Mouse (Mus musculus) left cerebral cortex, postnatal 36 days (tissue): ENCODE measurements around the gene Nprl3. TPM values are rescaled to one million over a fixed set of nuclear protein-coding genes. Genes with fewer than 3 reads are reported as not detected.

Experiments
- DNase-seq, 2 experiments: peaks; one replicate each; pipeline ENCODE4 v3.0.0; 2021 to 2022; ENCODE audit warnings: low spot score in 2 of 2, mixed read lengths in 1 of 2
- intact Hi-C: fragments of 180-260 bp; cut with DNase I; formaldehyde crosslinking; loops from one replicate; pipeline ENCODE4 v1.15.1; 2025
- total RNA-seq, 2 experiments: library from RNA; stranded (reverse); gene quantifications; 2 replicates each; pipeline ENCODE4 v1.2.3; 2021

Nprl3 gene
- total RNA-seq, 2 experiments from 2014 or later, result 42.1 to 59.7 TPM

DNA sequence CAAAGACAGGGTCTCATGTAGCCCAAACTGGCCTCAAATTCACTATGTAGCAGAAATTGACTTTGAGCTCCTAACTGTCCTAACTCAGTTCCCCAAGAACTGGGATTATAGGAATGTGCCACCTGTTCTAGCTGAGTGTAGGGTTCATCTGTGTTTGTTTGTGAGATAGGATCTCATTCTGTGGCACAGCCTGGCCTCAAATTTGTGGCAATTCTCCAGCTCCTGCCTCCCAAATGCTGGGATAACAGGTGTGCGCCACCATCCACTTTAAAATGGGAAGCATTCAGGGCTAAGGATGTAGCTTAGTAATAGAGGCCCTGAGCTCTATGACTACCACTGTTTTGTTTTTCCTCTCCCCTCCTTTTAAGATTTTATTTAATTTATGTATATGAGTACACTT is 14.4 kb downstream of the Nprl3 start:
- intact Hi-C loops, result no loop called here

GRCm38 (mm10) chr11:32250880-32251763 is 16.4 kb downstream of the Nprl3 start:
- intact Hi-C loops, result no loop called here
- no peak for DNase-seq

More for the DNA sequence above, 14.4 kb downstream of the Nprl3 start:
- DNase-seq, result no peak

DNA sequence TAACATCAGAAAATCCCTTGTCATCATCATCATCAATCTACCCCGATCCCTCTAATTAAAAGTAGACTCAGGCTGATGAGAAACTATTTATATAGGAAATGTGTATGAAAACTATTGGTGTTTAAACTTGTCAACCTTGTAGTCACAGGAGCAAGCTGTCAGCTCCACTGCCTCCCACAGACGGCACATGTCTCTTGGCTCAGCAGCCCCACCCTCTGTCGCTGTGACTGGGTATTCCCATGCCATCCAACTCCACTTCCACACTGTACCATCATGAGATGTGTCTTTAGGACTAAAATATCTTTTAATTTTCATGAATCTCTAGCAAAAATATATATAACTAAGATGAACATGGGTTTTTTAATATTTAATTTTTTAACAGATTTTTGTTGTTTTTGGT is 19.2 kb downstream of the Nprl3 start:
- intact Hi-C loops, result no loop called here
- no peak for DNase-seq

GRCm38 (mm10) chr11:32247068-32247467 is 20.4 kb downstream of the Nprl3 start:
- DNase-seq, result no peak
- intact Hi-C loops, result no loop called here

GRCm38 (mm10) chr11:32245614-32246013 is 21.9 kb downstream of the Nprl3 start:
- intact Hi-C loops, result no loop called here
- no peak for DNase-seq

- DNase-seq, result no peak
- intact Hi-C loops, result no loop called here
Measured at GRCm38 (mm10) chr11:32244617-32245016, 22.9 kb downstream of the Nprl3 start.

DNA sequence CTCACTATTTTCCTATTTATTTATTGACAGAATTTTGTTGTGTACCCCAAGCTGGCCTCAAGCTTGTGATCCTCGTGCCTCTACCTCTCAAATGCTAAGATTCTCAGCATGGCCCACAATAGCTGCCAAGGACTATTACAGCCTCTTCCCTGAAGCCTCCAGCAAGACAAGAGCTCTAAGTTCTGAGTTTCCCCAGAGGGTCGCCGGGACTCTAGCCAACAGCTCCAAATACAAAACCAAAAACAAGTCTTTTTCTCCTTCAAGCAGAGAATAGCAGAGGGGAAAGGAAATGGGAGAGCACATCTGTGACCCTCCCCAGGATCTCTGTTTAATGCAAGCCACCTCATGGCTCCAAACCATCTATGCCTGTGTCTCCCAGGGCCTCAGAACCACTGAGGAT is 23.4 kb downstream of the Nprl3 start:
- intact Hi-C loops, result no loop called here
- DNase-seq, result no peak

- DNase-seq, result peak in 1 of 2 experiments; percentile 66
- intact Hi-C loops, result no loop called here
Measured at GRCm38 (mm10) chr11:32243205-32243955, 24.1 kb downstream of the Nprl3 start.

GRCm38 (mm10) chr11:32242209-32242608 is 25.3 kb downstream of the Nprl3 start:
- intact Hi-C loops, result no loop called here
- no peak for DNase-seq

DNA sequence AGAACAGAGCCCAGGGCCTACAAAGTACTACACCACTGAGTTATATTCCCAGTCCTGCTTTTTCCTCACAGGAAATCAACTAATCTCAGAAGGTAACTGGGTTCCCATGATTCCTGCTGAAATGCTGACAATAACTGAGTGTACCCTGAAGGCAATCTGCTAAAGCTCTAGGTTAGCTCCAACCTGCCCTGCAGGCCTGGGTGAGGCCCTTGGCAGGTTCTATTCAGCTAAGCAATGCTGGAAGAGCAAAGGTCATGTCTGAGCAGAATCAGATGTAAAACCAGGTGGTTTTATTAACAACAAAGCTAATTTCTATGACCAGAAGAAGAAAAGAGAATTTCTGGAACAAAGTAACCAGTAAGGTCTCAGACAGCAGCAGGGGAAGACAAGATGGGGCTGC is 26.1 kb downstream of the Nprl3 start:
- intact Hi-C loops, result no loop called here

GRCm38 (mm10) chr11:32238093-32238860 is 29.2 kb downstream of the Nprl3 start:
- intact Hi-C loops, result loop anchor here (1.0 to 2.0 kb wide), 2 partner anchors 21 to 55 kb away; no protein-coding TSS in a partner anchor

More for the DNA sequence above, 26.1 kb downstream of the Nprl3 start:
- DNase-seq, result no peak

DNA sequence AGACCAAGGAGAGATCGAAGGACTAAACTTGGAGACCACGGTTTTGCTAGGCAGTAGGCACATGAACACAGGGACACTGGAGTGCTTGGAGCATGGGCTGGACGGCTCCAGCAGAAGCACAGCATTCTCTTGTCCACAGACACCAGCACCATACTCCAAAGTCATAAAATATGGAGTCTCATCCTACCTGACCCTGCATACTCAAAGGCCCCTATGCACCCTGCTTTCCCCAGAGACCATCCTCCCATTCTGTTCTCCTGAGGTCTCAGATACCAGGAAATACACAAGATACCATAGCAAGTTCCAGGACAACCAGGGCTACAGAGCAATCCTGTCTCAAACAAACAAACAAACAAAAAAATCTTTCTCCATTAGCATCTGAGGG is 30.1 kb downstream of the Nprl3 start:
- intact Hi-C loops, result no loop called here

More at GRCm38 (mm10) chr11:32238093-32238860, 29.2 kb downstream of the Nprl3 start:
- peak; percentile 71 to 78 for DNase-seq

GRCm38 (mm10) chr11:32236712-32237410 is 30.6 kb downstream of the Nprl3 start:
- intact Hi-C loops, result no loop called here
- DNase-seq, result no peak

More for the DNA sequence above, 30.1 kb downstream of the Nprl3 start:
- no peak for DNase-seq

- intact Hi-C loops, result no loop called here
Measured at GRCm38 (mm10) chr11:32236132-32236531, 31.4 kb downstream of the Nprl3 start.

DNA sequence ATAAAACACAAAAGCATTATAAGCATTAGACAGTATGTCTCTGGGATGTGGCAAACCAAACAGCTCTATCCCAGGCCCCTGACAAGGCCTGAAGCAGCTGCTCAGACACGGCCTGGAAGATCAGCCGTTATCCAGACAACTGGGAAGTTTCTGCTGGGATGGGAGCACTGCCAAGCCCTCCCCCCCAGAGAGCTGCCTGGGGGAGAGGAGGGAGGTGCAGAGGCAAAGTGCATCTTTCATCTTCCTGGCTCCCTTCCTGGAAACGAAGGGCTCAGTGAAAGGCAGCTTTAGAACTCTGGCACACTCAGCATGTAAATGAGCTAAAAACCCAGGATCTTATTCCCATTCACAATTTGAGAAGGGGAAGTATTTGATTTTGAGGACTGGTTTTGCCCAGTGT is 31.9 kb downstream of the Nprl3 start:
- intact Hi-C loops, result no loop called here
- DNase-seq, result peak; percentile 62 to 63

More at GRCm38 (mm10) chr11:32236132-32236531, 31.4 kb downstream of the Nprl3 start:
- DNase-seq, result no peak

DNA sequence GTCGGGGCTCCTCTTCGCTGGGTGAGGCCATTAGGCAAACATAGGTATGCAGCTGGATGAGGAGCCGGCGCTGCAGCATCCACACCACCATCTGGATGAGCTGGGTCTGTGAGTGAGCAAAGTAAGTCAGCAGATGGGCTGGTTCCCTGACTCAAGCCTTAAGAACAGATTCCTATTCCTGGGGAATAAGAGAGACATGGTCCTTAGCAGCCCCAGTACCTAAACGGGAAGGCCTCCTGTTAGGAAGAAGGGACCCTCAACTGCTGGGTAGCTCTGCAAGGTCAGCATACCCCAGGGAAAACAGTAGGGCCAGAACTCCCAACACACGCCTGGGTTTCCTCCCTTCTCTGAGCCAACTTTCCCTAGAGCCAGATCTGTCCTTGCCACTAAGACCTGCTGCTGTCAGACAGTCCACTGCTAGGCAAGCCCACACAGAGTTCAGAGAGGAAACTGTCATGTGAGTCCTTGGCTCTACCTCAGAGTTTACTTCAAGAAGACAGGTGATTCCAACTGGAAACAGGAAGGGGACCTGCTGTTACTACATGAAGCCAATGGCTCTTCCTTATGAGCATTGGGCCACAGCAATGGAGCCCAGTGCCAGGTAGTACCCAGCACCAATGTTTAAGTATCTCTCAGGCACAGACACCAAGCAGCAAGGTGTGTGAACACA is 32.6 kb downstream of the Nprl3 start:
- intact Hi-C loops, result no loop called here

GRCm38 (mm10) chr11:32233895-32234294 is 33.6 kb downstream of the Nprl3 start:
- intact Hi-C loops, result no loop called here
- DNase-seq, result no peak

More for the DNA sequence above, 32.6 kb downstream of the Nprl3 start:
- DNase-seq, result no peak

DNA sequence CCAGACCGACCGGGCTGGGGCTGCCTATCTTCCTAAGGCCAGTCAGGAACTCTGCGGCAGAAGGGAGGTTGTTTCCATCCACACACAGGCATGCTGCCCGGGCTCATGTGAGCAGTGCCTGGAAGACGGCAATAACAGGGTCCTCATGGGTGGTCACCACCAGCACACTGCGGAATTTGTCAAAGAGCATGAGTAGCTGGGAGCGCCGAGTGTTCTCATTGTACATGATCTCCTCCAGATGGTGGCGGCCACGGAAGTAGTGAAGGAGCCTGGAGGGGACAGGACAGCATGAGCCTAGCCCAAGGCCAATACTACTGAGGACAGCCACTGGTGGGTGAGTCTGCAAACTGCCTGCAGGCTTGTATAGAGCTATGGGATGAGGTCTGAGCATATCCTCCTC is 34.7 kb downstream of the Nprl3 start:
- intact Hi-C loops, result no loop called here
- no peak for DNase-seq

- DNase-seq, result peak in 1 of 2 experiments; percentile 65
- intact Hi-C loops, result no loop called here
Measured at GRCm38 (mm10) chr11:32231125-32231524, 36.4 kb downstream of the Nprl3 start.
